Mouse (Mus musculus) CH12.LX (cell line): ENCODE data around the gene Gm17349.

Experiments
- MYC ChIP-seq: IDR thresholded peaks from 2 replicates; pipeline ENCODE4 v1.6.1; 2011; ENCODE audit warnings: low read depth, mild to moderate bottlenecking, improper control_type of control experiment, low read length
- RAD21 ChIP-seq: IDR thresholded peaks from 2 replicates; pipeline ENCODE4 v1.6.1; 2011; ENCODE audit warnings: low read depth, mild to moderate bottlenecking, low read length, improper control_type of control experiment, moderate library complexity
- ZC3H11A ChIP-seq: IDR thresholded peaks from 2 replicates; pipeline ENCODE4 v1.6.1; 2012; ENCODE audit warnings: low read depth, mild to moderate bottlenecking, inconsistent platforms, low read length, improper control_type of control experiment

DNA sequence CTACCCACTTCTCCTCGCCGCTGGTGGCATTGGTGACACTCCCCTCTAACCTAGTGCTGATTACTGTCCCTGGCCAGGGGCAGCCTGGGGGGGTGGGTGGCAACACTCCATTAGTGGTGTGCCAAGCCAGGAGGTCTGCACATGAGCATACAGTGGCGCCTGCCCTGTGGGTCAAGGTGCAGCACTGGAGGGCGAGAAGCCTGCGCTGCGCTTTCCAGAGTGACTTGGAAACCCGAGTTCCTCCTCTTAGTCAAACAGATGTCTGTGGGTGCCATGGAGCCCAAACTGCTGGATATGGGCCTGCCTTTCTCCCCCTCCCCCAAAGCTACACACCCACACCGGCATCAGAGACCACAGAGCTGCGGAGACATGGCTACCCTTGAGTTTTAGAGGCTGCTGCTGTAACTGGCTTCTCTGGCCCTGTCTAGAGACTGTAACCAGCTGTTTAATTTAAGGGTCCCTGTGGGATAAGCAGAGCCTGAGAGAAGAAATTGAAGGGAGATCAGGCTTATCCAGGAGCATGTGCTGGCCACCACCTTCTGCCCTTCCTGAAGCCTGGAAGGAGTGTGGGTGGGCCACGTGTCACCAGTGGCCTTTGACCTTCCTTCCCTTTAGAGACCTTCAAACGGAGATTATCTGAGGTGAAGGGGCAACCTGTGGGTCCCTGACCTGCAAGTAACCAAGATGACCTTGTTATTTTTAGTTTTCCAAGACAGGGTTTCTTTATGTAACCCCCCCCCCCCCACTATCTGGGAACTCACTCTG lies 10.9 kb upstream of the Gm17349 start:
- TF ChIP-seq ZC3H11A (no peak), RAD21 (no peak), MYC (no peak)
